Mouse (Mus musculus) naive thymus-derived CD4-positive, alpha-beta T cell, adult 5 months (primary cell): Measurements from ENCODE around the gene Olfr1138. TPM values are rescaled to one million over a fixed set of nuclear protein-coding genes. Genes with fewer than 3 reads are reported as not detected.

Experiments used
- polyA plus RNA-seq: library from polyadenylated mRNA; unstranded; fragments of 100-300 nt; shearing (Covaris generic); gene quantifications from one replicate; pipeline ENCODE4 v1.2.1, GENCODE M21; 2017

Gene Olfr1138
- polyA plus RNA-seq: not detected

GRCm38 (mm10) chr2:87739878-87740277, at the start of gene Olfr1138:
TSS of gene Olfr1138 (minus strand) at chr2:87739978.

GRCm38 (mm10) chr2:87779183-87779582, 39.4 kb upstream of the Olfr1138 start, which contains the start of gene Olfr152:
TSS of gene Olfr152 (plus strand) at chr2:87779483.

GRCm38 (mm10) chr2:87753891-87754290, 14.1 kb upstream of the Olfr1138 start, which contains the start of gene Olfr1141:
TSS of gene Olfr1141 (minus strand) at chr2:87753991.

GRCm38 (mm10) chr2:87743452-87743851, 3.7 kb upstream of the Olfr1138 start, which contains the start of gene Olfr1140:
TSS of gene Olfr1140 (plus strand) at chr2:87743752.

GRCm38 (mm10) chr2:87713079-87713478, 26.7 kb downstream of the Olfr1138 start, which contains the start of gene Olfr1137:
TSS of gene Olfr1137 (minus strand) at chr2:87713179.

GRCm38 (mm10) chr2:87693847-87694246, 45.9 kb downstream of the Olfr1138 start, which contains the start of gene Olfr1136:
TSS of gene Olfr1136 (minus strand) at chr2:87693947.

Other genes with a start within 250 kb of the Olfr1138 start
- not detected for gene Pramel7, start 242.9 kb downstream of the Olfr1138 start, polyA plus RNA-seq
- not detected for gene Pramel6, start 233.4 kb downstream of the Olfr1138 start, polyA plus RNA-seq
- not detected for gene Olfr153, start 208.2 kb downstream of the Olfr1138 start, polyA plus RNA-seq
- gene Olfr1128, start 194.4 kb downstream of the Olfr1138 start, polyA plus RNA-seq: not detected
- gene Olfr1129, start 166.1 kb downstream of the Olfr1138 start, polyA plus RNA-seq: not detected
- gene Olfr1130, start 133.8 kb downstream of the Olfr1138 start, polyA plus RNA-seq: not detected
- gene Olfr1131, start 112.9 kb downstream of the Olfr1138 start, polyA plus RNA-seq: not detected
- not detected for gene Olfr1132, start 102.4 kb downstream of the Olfr1138 start, polyA plus RNA-seq
- gene Olfr1133, start 92.6 kb downstream of the Olfr1138 start, polyA plus RNA-seq: not detected
- gene Olfr1134, start 81.5 kb downstream of the Olfr1138 start, polyA plus RNA-seq: not detected
- gene Olfr1135, start 66.3 kb downstream of the Olfr1138 start, polyA plus RNA-seq: not detected
- not detected for gene Olfr1136, start 46.0 kb downstream of the Olfr1138 start, polyA plus RNA-seq
- gene Olfr1137, start 26.8 kb downstream of the Olfr1138 start, polyA plus RNA-seq: not detected
- gene Olfr1140, start 3.8 kb upstream of the Olfr1138 start, polyA plus RNA-seq: not detected
- not detected for gene Olfr1141, start 14.0 kb upstream of the Olfr1138 start, polyA plus RNA-seq
- not detected for gene Olfr152, start 39.5 kb upstream of the Olfr1138 start, polyA plus RNA-seq
- gene Olfr1143, start 60.6 kb upstream of the Olfr1138 start, polyA plus RNA-seq: not detected
- not detected for gene Olfr1145, start 69.8 kb upstream of the Olfr1138 start, polyA plus RNA-seq
- gene Olfr1148, start 90.6 kb upstream of the Olfr1138 start, polyA plus RNA-seq: not detected
- not detected for gene Olfr1150-ps1, start 104.0 kb upstream of the Olfr1138 start, polyA plus RNA-seq
- gene Olfr1151, start 115.9 kb upstream of the Olfr1138 start, polyA plus RNA-seq: 0.39 TPM
- gene Olfr1152, start 126.5 kb upstream of the Olfr1138 start, polyA plus RNA-seq: 0.07 TPM
- not detected for gene Olfr1153, start 155.0 kb upstream of the Olfr1138 start, polyA plus RNA-seq
- gene Olfr1154, start 165.2 kb upstream of the Olfr1138 start, polyA plus RNA-seq: not detected
- gene Olfr1155, start 205.2 kb upstream of the Olfr1138 start, polyA plus RNA-seq: not detected
- 0.17 TPM for gene Olfr1156, start 213.1 kb upstream of the Olfr1138 start, polyA plus RNA-seq
- not detected for gene Olfr1157, start 228.3 kb upstream of the Olfr1138 start, polyA plus RNA-seq
- gene Olfr74, start 234.7 kb upstream of the Olfr1138 start, polyA plus RNA-seq: not detected